In genomic region chr17:29934133-29934851, GRCm38 (mm10) we compare ENCODE assay signal across 20 mouse cellular contexts. TPM values are rescaled to one million over a fixed set of nuclear protein-coding genes. Genes with fewer than 3 reads are reported as not detected.
A peak's percentile ranks its signal among the peaks of the same experiment; 100 is the strongest.
DNase-seq lines count a peak whose midpoint lies in the region.
"Had no signal": no experiment of that assay in that cellular context is flagged by ENCODE, and none has a peak within 500 bp of the region (broad histone marks: within the 10 kb centered on the region; RNA-seq: fewer than 3 reads in every experiment).

No protein-coding gene starts in this region.

- DNase-seq in 416B (ENCODE audit: low read depth): peak; percentile 45
- peak; percentile 32 for DNase-seq in CD4-positive helper T cell, adult 2 months (ENCODE audit: low read depth, low spot score)
- peak; percentile 47 for DNase-seq in induced T-regulatory cell, adult 2 months (ENCODE audit: low read depth)
- DNase-seq in hindbrain, embryonic 10.5 days (ENCODE audit: low spot score): no peak
- DNase-seq in kidney, adult 9 months: no peak
- no peak for DNase-seq in kidney, adult 11 months
- DNase-seq: adrenal gland, postnatal 14 days; cerebellum, adult 18-20 months; cerebellum, postnatal 14 days; embryo, embryonic 11 days; gastrocnemius, adult 2 months; gastrocnemius, postnatal 25 days; heart, adult 18-20 months; heart, postnatal 10 days; kidney, adult 18-20 months had no signal

- peaks cover 14% of the 10 kb centered on the region for H3K27me3 ChIP-seq in hindbrain, embryonic 10.5 days (ENCODE audit: insufficient read depth, poor library complexity, severe bottlenecking)
- H3K27me3 ChIP-seq: embryonic facial prominence, embryonic 15.5 days; hindbrain, embryonic 15.5 days had no signal

- no peaks in the 10 kb centered on the region; the same call in 1 of the 2 replicates for H3K4me1 ChIP-seq in hindbrain, embryonic 10.5 days (replicated peaks)
- H3K4me1 ChIP-seq: embryonic facial prominence, embryonic 15.5 days had no signal

- no peak overlapping the region for H3K4me3 ChIP-seq in hindbrain, embryonic 10.5 days
- H3K4me3 ChIP-seq: embryonic facial prominence, embryonic 15.5 days; erythroblast, embryonic 14.5 days; forebrain, embryonic 10.5 days; gastrocnemius, adult 2 months; heart, embryonic 10.5 days; hindbrain, embryonic 15.5 days had no signal

- peaks cover 5% of the 10 kb centered on the region; the same call in 1 of the 2 replicates for H3K9me3 ChIP-seq in hindbrain, embryonic 10.5 days
- H3K9me3 ChIP-seq: embryonic facial prominence, embryonic 15.5 days; forebrain, embryonic 10.5 days; heart, embryonic 10.5 days; hindbrain, embryonic 15.5 days had no signal

- H3K27ac ChIP-seq in hindbrain, embryonic 10.5 days: no peak overlapping the region
- H3K27ac ChIP-seq: embryonic facial prominence, embryonic 15.5 days; forebrain, embryonic 10.5 days; gastrocnemius, adult 2 months; heart, embryonic 10.5 days; hindbrain, embryonic 15.5 days had no signal

- no peaks in the 10 kb centered on the region for H3K36me3 ChIP-seq in hindbrain, embryonic 10.5 days
- H3K36me3 ChIP-seq: embryonic facial prominence, embryonic 15.5 days; forebrain, embryonic 10.5 days; heart, embryonic 10.5 days; hindbrain, embryonic 15.5 days had no signal

- 88% methylated on average over 12 of the region's 12 CpGs for WGBS in hindbrain, embryonic 10.5 days

RNA-seq across cellular contexts. Expression of gene Mdga1, which starts 35.6 kb away (rescaled TPM):
- 2.3 and 5.1 TPM in 2 replicates for polyA plus RNA-seq in hindbrain, embryonic 10.5 days (2016; fragmentation: Nextera tagmentation; extraction: Ambion mirVana)

Comparison
In these comparisons a context has a peak if more than half of its experiments do, and no peak if none do; other contexts are left out.
1. DNase-seq: peak in 416B (single experiment), CD4-positive helper T cell, adult 2 months (single experiment) and induced T-regulatory cell, adult 2 months (single experiment); none in hindbrain, embryonic 10.5 days (single experiment), kidney, adult 9 months (single experiment) and kidney, adult 11 months (single experiment).